Mouse (Mus musculus) stomach, embryonic 15.5 days (tissue): ENCODE data around the gene Nlrc5. TPM values are rescaled to one million over a fixed set of nuclear protein-coding genes. Genes with fewer than 3 reads are reported as not detected.

Source experiments
- ATAC-seq: fragments of 200-750 bp; cut with Nextera tagmentation; 2 replicates; pipeline ENCODE4 v1.8.0; 2017; ENCODE audit warnings: low read depth, moderate number of reproducible peaks, moderate TSS enrichment; ENCODE audit not compliant: insufficient read depth, low FRiP score
- H3K27ac ChIP-seq: fragments of 300-500 bp; sonication (generic); 2 replicates; pipeline ENCODE4 v1.5.1; 2015; ENCODE audit warnings: mild to moderate bottlenecking, inconsistent platforms
- H3K27me3 ChIP-seq: fragments of 300-500 bp; sonication (generic); replicated peaks from 2 replicates; pipeline ENCODE4 v1.6.1; 2015; ENCODE audit warnings: inconsistent platforms
- H3K36me3 ChIP-seq: fragments of 300-500 bp; sonication (generic); 2 replicates; pipeline ENCODE4 v1.6.1; 2015; ENCODE audit warnings: inconsistent platforms
- H3K4me1 ChIP-seq: fragments of 300-500 bp; sonication (generic); 2 replicates; pipeline ENCODE4 v1.6.1; 2015; ENCODE audit warnings: inconsistent platforms
- H3K4me2 ChIP-seq: fragments of 300-500 bp; sonication (generic); 2 replicates; pipeline ENCODE4 v1.6.1; 2015; ENCODE audit warnings: mild to moderate bottlenecking, inconsistent platforms
- H3K4me3 ChIP-seq: fragments of 300-500 bp; sonication (generic); replicated peaks from 2 replicates; pipeline ENCODE4 v1.5.1; 2015; ENCODE audit warnings: inconsistent platforms
- H3K9ac ChIP-seq: fragments of 300-500 bp; sonication (generic); 2 replicates; pipeline ENCODE4 v1.6.1; 2015; ENCODE audit warnings: inconsistent platforms
- H3K9me3 ChIP-seq: fragments of 300-500 bp; sonication (generic); 2 replicates; pipeline ENCODE4 v1.6.1; 2016; ENCODE audit warnings: inconsistent platforms
- WGBS: fragments of 180-500 bp; shearing (Covaris S2); methylation state at CpG from one replicate; pipeline ENCODE4 v1.1.7; 2015; 5-methylcytosine and 5-hydroxymethylcytosine counted together
- polyA plus RNA-seq: library from polyadenylated mRNA; unstranded; fragments of >200 nt; fragmentation: Nextera tagmentation; extraction: Ambion mirVana; gene quantifications from 2 replicates; pipeline ENCODE4 v1.2.1, GENCODE M21; 2015

The Nlrc5 gene
- polyA plus RNA-seq, 1 experiment from 2014 or later, result 0.51 TPM

DNA sequence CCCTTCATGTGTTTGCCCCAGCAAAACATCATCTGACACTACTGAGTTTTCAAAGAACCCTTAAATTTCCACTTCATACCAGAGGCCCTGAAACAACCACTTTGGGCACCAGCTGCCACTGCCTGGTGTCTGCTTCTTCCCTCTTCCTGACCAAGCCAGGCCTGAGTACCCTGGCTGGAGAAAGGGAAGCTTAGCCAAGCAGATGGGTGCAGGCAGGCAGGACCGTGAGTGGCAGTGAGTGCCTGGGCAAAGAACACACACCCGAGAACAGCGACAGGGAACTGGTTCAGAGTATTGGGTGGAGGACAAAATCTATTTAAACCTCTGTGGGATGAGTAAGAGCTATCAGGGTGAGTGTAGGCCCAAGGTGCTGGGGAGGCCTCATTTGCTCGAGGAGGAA is 5.7 kb upstream of the Nlrc5 start:
- Histone ChIP-seq H3K4me3 (no peak overlapping the region), H3K36me3 (no peaks in the 10 kb centered on the region), H3K9ac (no peak overlapping the region), H3K4me1 (no peaks in the 10 kb centered on the region), H3K27me3 (peaks cover 3% of the 10 kb centered on the region; the same call in 1 of the 2 replicates), H3K4me2 (no peak overlapping the region), H3K27ac (no peak overlapping the region), H3K9me3 (no peaks in the 10 kb centered on the region)
- 71% methylated on average over 4 of the region's 4 CpGs for WGBS
- ATAC-seq, result no peak

DNA sequence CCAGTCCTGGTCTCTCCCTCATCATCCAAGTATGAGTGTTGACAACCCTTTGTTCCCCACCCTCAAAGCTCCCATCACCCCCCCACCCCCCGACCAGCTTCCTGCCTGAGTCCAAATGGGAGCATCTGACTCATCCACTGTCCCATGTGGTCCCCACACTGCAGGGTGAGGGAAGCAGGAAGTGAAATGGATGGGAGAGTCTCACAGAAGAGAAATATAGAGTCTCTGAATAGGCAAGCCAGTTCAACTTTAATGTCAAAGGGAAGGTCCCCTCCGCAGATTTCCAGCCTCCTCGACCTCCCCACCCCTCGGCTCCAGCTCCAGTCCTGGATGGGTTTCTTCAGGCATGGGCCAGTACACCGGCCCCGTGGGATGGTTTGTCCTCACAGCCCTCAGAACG is 4.8 kb upstream of the Nlrc5 start:
- WGBS, result 76% methylated on average over 7 of the region's 7 CpGs
- Histone ChIP-seq H3K4me1 (peaks cover 4% of the 10 kb centered on the region; the same call in 1 of the 2 replicates), H3K9me3 (no peaks in the 10 kb centered on the region), H3K27ac (no peak overlapping the region), H3K4me3 (no peak overlapping the region), H3K9ac (no peak overlapping the region), H3K27me3 (peaks cover 5% of the 10 kb centered on the region; the same call in 1 of the 2 replicates), H3K4me2 (no peak overlapping the region), H3K36me3 (no peaks in the 10 kb centered on the region)
- ATAC-seq, result no peak

DNA sequence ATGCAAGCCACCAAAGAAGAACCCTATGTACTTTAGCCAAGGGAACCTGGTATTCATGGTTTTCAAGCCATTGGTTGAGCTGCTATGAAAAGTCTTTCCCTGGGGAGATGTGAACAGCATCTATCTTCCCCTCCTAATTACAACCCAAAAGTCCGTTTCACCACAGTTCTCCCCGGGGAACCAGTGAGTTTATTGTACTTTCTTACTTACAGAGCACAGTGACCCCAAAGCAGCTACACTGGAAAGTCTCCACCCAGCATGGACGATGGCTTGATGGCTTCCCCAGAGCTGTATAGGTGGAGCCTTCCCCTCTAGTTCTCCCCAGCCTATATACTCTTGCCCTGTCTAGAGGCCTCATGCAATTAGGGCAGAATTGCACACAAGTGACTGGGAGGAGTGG is 1.9 kb upstream of the Nlrc5 start:
- Histone ChIP-seq H3K4me1 (peaks cover 4% of the 10 kb centered on the region; the same call in 1 of the 2 replicates), H3K9me3 (no peaks in the 10 kb centered on the region), H3K27ac (no peak overlapping the region), H3K4me2 (no peak overlapping the region), H3K27me3 (peaks cover 5% of the 10 kb centered on the region; the same call in 1 of the 2 replicates), H3K4me3 (no peak overlapping the region), H3K36me3 (no peaks in the 10 kb centered on the region), H3K9ac (no peak overlapping the region)
- 77% methylated on average over 3 of the region's 3 CpGs for WGBS
- ATAC-seq, result no peak

DNA sequence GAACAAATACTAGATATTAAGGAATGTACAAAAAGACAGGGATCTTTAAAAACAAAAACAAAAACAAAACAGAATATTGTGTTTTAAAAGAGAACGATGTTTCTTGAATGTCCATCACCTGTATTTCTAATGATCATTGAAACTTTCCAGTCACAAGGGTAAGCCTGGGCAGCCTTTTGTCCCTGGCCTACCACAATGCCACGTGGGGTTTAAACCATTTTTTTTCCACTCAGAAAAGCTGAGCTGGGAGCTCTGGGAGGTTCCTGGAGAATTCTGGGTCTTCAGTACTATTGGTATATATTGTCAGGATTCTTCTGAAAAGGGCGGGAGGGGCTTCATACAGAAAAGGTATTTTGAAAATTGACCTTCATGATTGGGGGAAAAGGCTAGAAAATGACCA is 802 bp downstream of the Nlrc5 start:
- no peaks in the 10 kb centered on the region for H3K9me3 ChIP-seq
- H3K4me1 ChIP-seq, result peaks cover 4% of the 10 kb centered on the region; the same call in 1 of the 2 replicates
- no peaks in the 10 kb centered on the region for H3K36me3 ChIP-seq
- peaks cover 5% of the 10 kb centered on the region; the same call in 1 of the 2 replicates for H3K27me3 ChIP-seq
- no peak overlapping the region for H3K9ac ChIP-seq
- 77% methylated on average over 3 of the region's 3 CpGs for WGBS
- H3K4me2 ChIP-seq, result no peak overlapping the region
- no peak overlapping the region for H3K27ac ChIP-seq
- ATAC-seq, result no peak
- no peak overlapping the region for H3K4me3 ChIP-seq

DNA sequence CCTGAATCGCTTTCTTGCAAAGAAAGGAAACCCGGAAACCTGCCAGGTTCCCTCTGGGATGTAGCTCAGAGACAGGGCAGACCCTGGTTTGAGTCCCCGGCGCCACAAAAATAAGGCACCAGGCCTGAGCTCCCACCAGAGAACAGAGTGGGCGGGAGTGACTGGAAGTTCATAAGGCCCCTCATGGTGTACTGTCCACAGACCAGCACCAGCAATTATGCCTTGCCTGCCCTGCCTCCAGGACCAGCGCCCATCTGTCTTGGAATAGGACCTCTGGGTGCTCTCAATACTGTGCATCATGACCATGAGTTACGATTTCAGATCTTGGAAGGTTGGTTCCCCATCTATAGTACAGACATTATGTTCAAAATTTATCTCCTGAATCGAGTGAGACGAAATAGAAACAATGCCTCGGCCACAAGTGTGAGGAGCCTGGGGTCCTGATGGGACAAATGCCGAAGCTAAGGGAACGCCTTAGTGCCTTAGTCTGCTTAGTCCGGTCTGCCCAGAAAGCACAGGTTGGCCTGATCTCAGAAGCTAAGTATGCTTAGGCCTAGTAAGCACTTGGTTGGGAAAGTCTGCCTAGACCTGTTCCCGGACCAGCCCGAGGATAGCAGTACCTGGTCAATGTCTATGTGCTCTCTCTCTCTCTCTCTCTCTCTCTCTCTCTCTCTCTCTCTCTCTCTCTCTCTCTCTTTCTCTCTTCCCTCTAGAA is 1.4 kb downstream of the Nlrc5 start:
- Histone ChIP-seq H3K9me3 (no peaks in the 10 kb centered on the region), H3K4me2 (no peak overlapping the region), H3K4me3 (no peak overlapping the region), H3K27ac (no peak overlapping the region), H3K9ac (no peak overlapping the region), H3K36me3 (no peaks in the 10 kb centered on the region), H3K27me3 (peaks cover 5% of the 10 kb centered on the region; the same call in 1 of the 2 replicates), H3K4me1 (peaks cover 4% of the 10 kb centered on the region; the same call in 1 of the 2 replicates)
- WGBS, result 90% methylated on average over 15 of the region's 15 CpGs
- ATAC-seq, result no peak

DNA sequence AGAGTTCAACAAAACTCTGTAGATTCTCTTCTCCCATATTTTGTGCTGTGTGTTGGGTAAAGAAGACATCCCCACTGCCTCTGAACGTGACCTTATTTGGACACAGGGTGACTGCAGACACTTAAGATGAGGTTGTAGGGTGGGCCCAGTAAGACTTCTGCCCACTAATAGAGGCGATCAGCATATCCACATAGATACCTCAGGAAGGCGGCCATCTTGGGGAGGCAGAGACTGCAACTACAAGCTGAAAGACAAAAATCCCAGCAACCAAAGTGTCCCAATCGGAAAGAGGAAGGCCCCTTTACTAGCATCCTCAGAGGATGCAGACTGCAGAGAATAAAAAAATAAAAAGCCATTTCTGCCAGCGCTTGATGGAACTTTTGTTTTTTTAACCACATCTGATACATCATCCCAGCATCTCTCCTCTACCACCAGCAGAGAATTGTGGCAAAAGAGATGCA is 2.0 kb downstream of the Nlrc5 start:
- Histone ChIP-seq H3K27ac (no peak overlapping the region), H3K9ac (no peak overlapping the region), H3K36me3 (no peaks in the 10 kb centered on the region), H3K4me1 (peaks cover 4% of the 10 kb centered on the region; the same call in 1 of the 2 replicates), H3K9me3 (no peaks in the 10 kb centered on the region), H3K27me3 (peaks cover 5% of the 10 kb centered on the region; the same call in 1 of the 2 replicates), H3K4me2 (no peak overlapping the region), H3K4me3 (no peak overlapping the region)
- no peak for ATAC-seq
- WGBS, result 87% methylated on average over 5 of the region's 5 CpGs

DNA sequence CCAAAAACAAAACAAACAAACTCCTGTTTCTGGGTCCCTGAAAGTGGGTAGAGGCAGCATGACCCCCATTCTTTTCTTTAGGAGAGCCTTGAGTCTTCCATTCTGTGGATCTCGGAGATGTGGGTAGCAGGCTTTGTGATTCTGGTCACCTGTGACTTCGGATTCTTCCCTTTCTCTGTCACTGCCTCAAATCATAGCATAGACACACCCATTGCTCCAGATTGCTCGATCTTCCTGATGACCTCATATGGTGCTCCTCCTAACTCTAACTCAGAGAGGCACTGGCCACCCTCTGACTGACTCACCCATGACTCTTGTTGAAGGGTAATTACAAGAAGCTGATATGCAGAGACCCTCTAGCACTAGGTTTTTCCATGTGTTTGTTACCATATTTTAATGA is 2.7 kb downstream of the Nlrc5 start:
- H3K9me3 ChIP-seq, result no peaks in the 10 kb centered on the region
- no peak overlapping the region for H3K27ac ChIP-seq
- H3K4me3 ChIP-seq, result no peak overlapping the region
- H3K9ac ChIP-seq, result no peak overlapping the region
- H3K4me2 ChIP-seq, result no peak overlapping the region
- H3K4me1 ChIP-seq, result peaks cover 4% of the 10 kb centered on the region; the same call in 1 of the 2 replicates
- no peaks in the 10 kb centered on the region for H3K36me3 ChIP-seq
- WGBS, result 74% methylated on average over 3 of the region's 3 CpGs
- peaks cover 5% of the 10 kb centered on the region; the same call in 1 of the 2 replicates for H3K27me3 ChIP-seq
- ATAC-seq, result no peak

DNA sequence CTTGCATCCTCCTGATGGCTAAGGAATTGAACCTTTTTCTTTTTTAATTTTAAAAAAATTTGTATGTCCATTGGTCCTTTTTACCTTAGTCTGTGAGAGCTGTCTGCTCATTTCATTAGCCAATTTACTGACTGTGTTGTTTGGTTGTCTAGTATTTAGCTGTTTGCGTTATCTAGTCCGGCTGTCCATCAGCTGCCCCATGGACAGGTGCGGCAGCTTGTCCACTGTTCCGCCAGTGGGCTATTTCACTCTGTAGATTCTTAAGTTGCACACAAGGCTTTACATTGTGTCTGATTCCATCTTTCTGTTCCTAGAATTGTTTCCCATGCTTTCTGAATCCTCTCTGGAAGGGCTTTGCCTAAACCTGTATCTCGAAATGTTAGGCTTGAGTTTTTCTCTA is 4.5 kb downstream of the Nlrc5 start:
- ATAC-seq, result no peak
- peaks cover under 1% of the 10 kb centered on the region; the same call in 1 of the 2 replicates for H3K27me3 ChIP-seq
- H3K27ac ChIP-seq, result no peak overlapping the region
- no peak overlapping the region for H3K9ac ChIP-seq
- H3K4me2 ChIP-seq, result no peak overlapping the region
- no peaks in the 10 kb centered on the region for H3K9me3 ChIP-seq
- no peak overlapping the region for H3K4me3 ChIP-seq
- 91% methylated on average over 5 of the region's 5 CpGs for WGBS
- H3K4me1 ChIP-seq, result peaks cover 3% of the 10 kb centered on the region; the same call in 1 of the 2 replicates
- no peaks in the 10 kb centered on the region for H3K36me3 ChIP-seq

DNA sequence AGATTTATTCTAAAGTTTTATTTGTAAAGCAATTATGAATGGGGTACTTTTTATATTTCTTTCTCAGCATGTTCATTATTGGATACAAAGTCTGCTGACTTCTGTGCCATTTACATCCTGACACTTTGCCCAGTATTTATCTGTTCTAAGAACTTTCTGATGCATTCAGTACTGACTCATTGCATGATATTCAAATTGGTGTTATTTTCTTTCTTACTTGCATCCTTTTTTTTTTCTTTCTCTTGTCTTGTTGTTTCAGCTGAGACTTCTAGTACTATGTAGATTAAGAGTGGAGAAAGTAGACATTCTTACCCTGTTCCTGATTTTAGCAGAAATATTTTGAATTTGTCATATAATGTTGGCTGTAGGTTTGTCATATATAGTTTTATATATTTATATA is 5.5 kb downstream of the Nlrc5 start:
- ATAC-seq, result no peak
- no peaks in the 10 kb centered on the region for H3K27me3 ChIP-seq
- no peak overlapping the region for H3K9ac ChIP-seq
- H3K4me1 ChIP-seq, result no peaks in the 10 kb centered on the region
- H3K4me3 ChIP-seq, result no peak overlapping the region
- no peak overlapping the region for H3K27ac ChIP-seq
- H3K9me3 ChIP-seq, result no peaks in the 10 kb centered on the region
- no peaks in the 10 kb centered on the region for H3K36me3 ChIP-seq
- no peak overlapping the region for H3K4me2 ChIP-seq

DNA sequence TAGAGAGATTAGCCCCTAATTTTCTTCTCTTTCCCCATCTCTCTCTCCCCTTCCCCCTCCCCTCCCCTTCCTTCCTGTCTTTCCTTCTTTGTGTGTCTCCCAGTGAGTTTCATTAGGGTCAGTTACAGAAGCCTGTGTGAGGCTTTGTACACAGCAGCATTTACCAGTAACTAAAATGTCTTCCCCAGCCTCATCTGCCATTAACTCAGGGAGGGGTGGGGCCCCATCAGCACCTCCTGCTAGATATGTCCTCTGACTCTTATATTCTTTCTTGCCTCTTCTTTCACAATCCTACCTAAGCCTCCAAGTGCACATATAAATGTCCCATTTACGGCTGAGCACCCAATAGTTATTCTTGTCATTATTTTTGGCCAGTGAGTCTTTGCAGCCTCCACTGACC is 6.2 kb downstream of the Nlrc5 start:
- H3K4me2 ChIP-seq, result no peak overlapping the region
- no peaks in the 10 kb centered on the region for H3K27me3 ChIP-seq
- no peak for ATAC-seq
- no peak overlapping the region for H3K27ac ChIP-seq
- 91% methylated on average over 1 of the region's 1 CpGs for WGBS
- no peak overlapping the region for H3K9ac ChIP-seq
- no peaks in the 10 kb centered on the region for H3K9me3 ChIP-seq
- no peaks in the 10 kb centered on the region for H3K4me1 ChIP-seq
- no peak overlapping the region for H3K4me3 ChIP-seq
- H3K36me3 ChIP-seq, result no peaks in the 10 kb centered on the region

DNA sequence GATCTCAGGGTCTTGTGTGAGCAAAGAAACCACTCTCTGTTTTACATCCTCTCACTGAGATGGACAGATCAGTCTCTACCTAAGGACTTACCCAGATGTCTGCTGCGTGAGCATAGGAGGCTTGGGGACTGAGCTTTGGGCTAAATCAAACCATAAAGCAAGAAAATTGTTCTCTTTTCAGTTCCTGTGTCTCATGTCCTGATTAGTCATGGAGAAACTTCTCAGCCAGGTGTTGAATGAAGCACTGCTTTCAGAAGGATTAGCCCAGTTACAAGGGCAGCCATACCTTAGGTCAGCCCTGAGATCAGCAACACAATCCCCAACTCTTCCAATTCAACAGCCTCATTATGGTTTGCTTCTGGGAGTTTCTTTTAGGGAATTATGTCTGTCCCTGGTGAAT is 7.5 kb downstream of the Nlrc5 start:
- no peak overlapping the region for H3K4me2 ChIP-seq
- no peaks in the 10 kb centered on the region for H3K27me3 ChIP-seq
- ATAC-seq, result no peak
- H3K36me3 ChIP-seq, result no peaks in the 10 kb centered on the region
- no peaks in the 10 kb centered on the region for H3K9me3 ChIP-seq
- no peaks in the 10 kb centered on the region for H3K4me1 ChIP-seq
- no peak overlapping the region for H3K4me3 ChIP-seq
- no peak overlapping the region for H3K27ac ChIP-seq
- H3K9ac ChIP-seq, result no peak overlapping the region
- 79% methylated on average over 1 of the region's 1 CpGs for WGBS

DNA sequence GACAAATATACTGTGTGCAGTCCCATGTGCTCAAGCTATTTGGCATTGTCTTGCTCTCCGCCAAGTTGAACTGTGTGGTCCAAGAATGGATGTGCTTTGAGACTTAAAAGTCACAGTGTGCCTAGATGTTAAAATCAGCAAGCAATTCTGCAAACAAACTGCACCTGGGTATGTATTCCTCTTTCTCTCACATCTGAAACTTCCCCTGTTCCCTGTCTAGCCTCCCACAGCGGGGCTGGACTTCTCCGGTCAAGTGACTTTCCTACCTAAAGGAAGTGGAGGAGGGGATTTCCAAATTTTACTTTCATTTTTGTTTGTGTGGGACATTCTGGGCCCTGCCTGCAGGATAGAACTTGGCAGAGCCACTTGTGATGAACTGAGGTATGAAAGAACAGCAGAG is 9.0 kb downstream of the Nlrc5 start:
- WGBS, result 81% methylated on average over 3 of the region's 3 CpGs

More for the DNA sequence above, 9.0 kb downstream of the Nlrc5 start:
- Histone ChIP-seq H3K27ac (no peak overlapping the region), H3K4me3 (no peak overlapping the region), H3K4me1 (no peaks in the 10 kb centered on the region), H3K27me3 (no peaks in the 10 kb centered on the region), H3K9me3 (no peaks in the 10 kb centered on the region), H3K36me3 (no peaks in the 10 kb centered on the region), H3K9ac (no peak overlapping the region), H3K4me2 (no peak overlapping the region)
- no peak for ATAC-seq
